Mouse (Mus musculus): ENCODE measurements around the gene Hpn.

DNA sequence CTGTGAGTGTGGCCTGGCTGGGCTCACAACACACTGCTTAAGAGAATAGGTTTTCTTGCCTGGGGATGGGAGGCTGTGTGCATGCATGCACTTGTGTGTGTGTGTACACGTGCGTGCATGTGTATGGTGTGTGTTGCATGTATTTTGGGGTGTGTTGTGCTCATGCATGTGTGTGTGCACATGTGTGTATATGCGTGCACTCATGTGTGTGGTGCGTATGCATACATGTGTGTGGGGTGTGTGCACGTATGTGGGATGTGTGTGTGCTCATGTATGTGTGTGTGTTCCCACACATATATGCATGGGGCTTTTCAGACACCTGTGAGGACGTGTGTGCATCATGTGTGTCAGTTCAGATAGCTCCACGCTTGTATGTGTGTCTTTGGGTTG lies 54.5 kb downstream of the Hpn start:
- TF ChIP-seq GATA1 (IDR thresholded peaks at IDR 0.05; ENCODE audit: borderline replicate concordance, low read length) (no peak), FLI1 (IDR thresholded peaks at IDR 0.05; ENCODE audit: low read length) (no peak)

Measured in megakaryocyte, embryonic 14.5 days (primary cell).